7 mouse cellular contexts compared by ENCODE assay signal in genomic region chr15:102002646-102003488, GRCm38 (mm10). TPM values are rescaled to one million over a fixed set of nuclear protein-coding genes. Genes with fewer than 3 reads are reported as not detected.
DNase-seq lines count a peak whose midpoint lies in the region; ATAC-seq and TF ChIP-seq lines count a peak whose summit lies in the region.

No protein-coding gene starts in this region.

- WGBS in lung, adult 2 months = 7% methylated on average over 34 of the region's 34 CpGs
- 5% methylated on average over 34 of the region's 34 CpGs for WGBS in neural tube, embryonic 15.5 days

- TF ChIP-seq CTCF in gastrocnemius, adult 2 months (IDR thresholded peaks at IDR 0.05) = no peak
- no peak for TF ChIP-seq CTCF in lung, adult 2 months (IDR thresholded peaks at IDR 0.05; ENCODE audit: insufficient read depth, low read length)

- H3K4me3 ChIP-seq in gastrocnemius, adult 2 months = peak overlapping the region; percentile 68
- peak overlapping the region; percentile 62 for H3K4me3 ChIP-seq in lung, adult 2 months (replicated peaks; ENCODE audit: extremely low read depth, low read depth, low read length)
- peak overlapping the region; percentile 29 for H3K4me3 ChIP-seq in neural tube, embryonic 15.5 days (replicated peaks)

- no peaks in the 10 kb centered on the region; the same call in 1 of the 2 replicates for H3K4me1 ChIP-seq in lung, adult 2 months (ENCODE audit: control insufficient read depth, insufficient read depth, low read length)
- H3K4me1 ChIP-seq in neural tube, embryonic 15.5 days = peaks cover 30% of the 10 kb centered on the region

- no peak for TF ChIP-seq POLR2A in lung, adult 2 months (IDR thresholded peaks at IDR 0.05; ENCODE audit: borderline replicate concordance, extremely low read depth, low read depth, low read length)

- peaks cover 58% of the 10 kb centered on the region for H3K27me3 ChIP-seq in neural tube, embryonic 15.5 days (replicated peaks)

- H3K9me3 ChIP-seq in neural tube, embryonic 15.5 days (replicated peaks) = no peaks in the 10 kb centered on the region

- no peak for ATAC-seq in neural tube, embryonic 15.5 days (ENCODE audit: low FRiP score)

- 0 out of 2 replicates have a peak overlapping the region, but pooled peaks have one; percentile 30 for H3K9ac ChIP-seq in neural tube, embryonic 15.5 days (replicated peaks)

- H3K27ac ChIP-seq in gastrocnemius, adult 2 months = 0 out of 2 replicates have a peak overlapping the region, but pooled peaks have one; percentile 1
- no peak overlapping the region for H3K27ac ChIP-seq in neural tube, embryonic 15.5 days (replicated peaks)

- H3K4me2 ChIP-seq in neural tube, embryonic 15.5 days = peak overlapping the region; percentile 52

- intact Hi-C loops in gastrocnemius, adult 2 months (cut with DNase I) = no loop called here

- H3K36me3 ChIP-seq in neural tube, embryonic 15.5 days = no peaks in the 10 kb centered on the region

- DNase-seq in R1 (ENCODE audit: low read depth, low spot score) = peak; percentile 78
- peak; percentile 89 for DNase-seq in adrenal gland, postnatal 14 days
- peak; percentile 70 for DNase-seq in gastrocnemius, adult 2 months
- peak; percentile 80 for DNase-seq in kidney, adult 18-20 months
- peak; percentile 63 for DNase-seq in lung, adult 2 months
- DNase-seq in left cerebral cortex, adult 11 months (ENCODE audit: low spot score) = no peak

RNA-seq across cellular contexts. Expression of gene Krt8, which starts 1.4 kb away (rescaled TPM):
- 1.5 and 14.6 TPM in 2 replicates for total RNA-seq in adrenal gland, postnatal 14 days (2021)
- total RNA-seq in gastrocnemius, adult 2 months (2021) = not detected
- 128 and 147 TPM in 2 replicates for polyA plus RNA-seq in lung, adult 2 months (2012; rRNA removed)
- 2.2 and 297 TPM in 2 replicates for polyA plus RNA-seq in neural tube, embryonic 15.5 days (2015; fragmentation: Nextera tagmentation; extraction: Ambion mirVana)

RNA-seq across cellular contexts. Expression of gene Krt18, which starts 25.1 kb away (rescaled TPM):
- 2.4 and 11.6 TPM in 2 replicates for total RNA-seq in adrenal gland, postnatal 14 days (2021)
- under 1 TPM in 1 of 2 experiments, not detected in 1; 0.33 TPM for total RNA-seq in gastrocnemius, adult 2 months (2021)
- polyA plus RNA-seq in lung, adult 2 months (2012; rRNA removed) = 62.6 and 63.8 TPM in 2 replicates
- polyA plus RNA-seq in neural tube, embryonic 15.5 days (2015; fragmentation: Nextera tagmentation; extraction: Ambion mirVana) = 1.9 and 300 TPM in 2 replicates

RNA-seq across cellular contexts. Expression of gene Krt78, which starts 48.8 kb away (rescaled TPM):
- not detected in 2 replicates for total RNA-seq in adrenal gland, postnatal 14 days (2021)
- total RNA-seq in gastrocnemius, adult 2 months (2021) = not detected
- polyA plus RNA-seq in lung, adult 2 months (2012; rRNA removed) = 0.05 and 32.9 TPM in 2 replicates
- polyA plus RNA-seq in neural tube, embryonic 15.5 days (2015; fragmentation: Nextera tagmentation; extraction: Ambion mirVana) = 0.05 TPM in 2 replicates
